8 mouse cellular contexts compared by ENCODE assay signal in the genomic region with DNA sequence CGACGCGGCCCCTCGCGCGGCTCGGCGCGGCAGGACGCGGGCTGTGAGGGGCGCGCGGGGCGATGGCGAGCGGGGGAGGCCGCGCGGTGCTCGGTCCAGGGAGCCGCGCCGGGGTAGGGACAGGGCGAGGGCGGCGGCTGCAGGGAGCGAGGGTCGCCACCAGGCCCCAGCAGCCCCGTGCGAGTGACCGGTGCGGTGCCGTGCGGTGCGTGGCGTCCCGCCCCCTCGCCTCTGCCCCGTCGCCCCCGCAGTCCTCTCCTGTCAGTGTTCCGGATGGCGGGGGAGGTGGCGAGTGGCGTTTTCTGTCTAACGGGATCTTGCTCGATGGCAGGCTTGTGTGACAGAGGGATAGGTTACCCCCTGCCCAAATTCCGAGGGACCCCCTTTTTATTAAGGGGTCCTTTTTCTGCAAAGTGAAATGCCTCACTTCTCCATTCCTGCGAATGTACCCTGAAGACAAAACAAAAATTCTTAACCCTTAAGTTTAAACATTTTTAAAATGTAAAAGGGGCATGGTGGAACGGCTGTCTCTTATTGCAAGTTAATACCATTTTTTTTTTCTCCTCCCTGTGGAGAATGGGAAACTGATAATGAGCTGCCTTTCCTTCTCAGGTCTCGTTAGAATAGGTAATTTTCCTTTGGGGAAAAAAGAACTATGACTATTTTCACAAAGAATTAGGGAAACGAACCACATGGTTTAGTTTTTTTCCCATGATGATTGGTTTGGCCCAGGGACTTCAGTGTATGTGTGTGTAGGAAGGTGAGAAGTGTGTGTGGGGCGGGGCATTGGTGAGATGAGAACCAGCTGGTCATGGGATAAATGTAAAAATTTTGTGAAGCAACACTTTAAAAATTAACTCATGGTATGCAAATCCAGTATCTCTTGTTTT. TPM values are rescaled to one million over a fixed set of nuclear protein-coding genes. Genes with fewer than 3 reads are reported as not detected.
DNase-seq lines count a peak whose midpoint lies in the region; ATAC-seq and TF ChIP-seq lines count a peak whose summit lies in the region.

No protein-coding gene starts in this region.

- peak overlapping the region; percentile 81 for H3K9ac ChIP-seq in liver, adult 2 months (ENCODE audit: low read depth, low read length)
- peak overlapping the region; percentile 95 for H3K9ac ChIP-seq in midbrain, postnatal 0 days (replicated peaks; ENCODE audit: low read length, poor library complexity, severe bottlenecking)

- H3K79me2 ChIP-seq in liver, adult 2 months (ENCODE audit: control insufficient read depth, insufficient read depth, low read length) = peaks cover 2% of the 10 kb centered on the region; the same call in 1 of the 2 replicates

- peak; percentile 86 for ATAC-seq in midbrain, postnatal 0 days (ENCODE audit: low FRiP score)

- no peaks in the 10 kb centered on the region for H3K9me3 ChIP-seq in midbrain, postnatal 0 days (ENCODE audit: low read length)

- no peaks in the 10 kb centered on the region for H3K36me3 ChIP-seq in kidney, adult 2 months (ENCODE audit: control insufficient read depth, insufficient read depth, low read length)
- H3K36me3 ChIP-seq in liver, adult 2 months (ENCODE audit: control insufficient read depth, insufficient read depth, low read length) = no peaks in the 10 kb centered on the region
- no peaks in the 10 kb centered on the region for H3K36me3 ChIP-seq in midbrain, postnatal 0 days (ENCODE audit: insufficient read depth, low read length)

- TF ChIP-seq CTCF in kidney, adult 2 months (conservative IDR thresholded peaks at IDR 0.05; ENCODE audit: insufficient read depth, insufficient read length, low read depth, low read length) = no peak
- no peak for TF ChIP-seq CTCF in liver, adult 2 months (IDR thresholded peaks at IDR 0.05; ENCODE audit: low read depth, low read length)
- no peak for TF ChIP-seq CTCF in midbrain, postnatal 0 days (IDR thresholded peaks at IDR 0.05)

- H3K27me3 ChIP-seq in kidney, adult 2 months (replicated peaks; ENCODE audit: control insufficient read depth, insufficient read depth, low read length) = no peaks in the 10 kb centered on the region
- no peaks in the 10 kb centered on the region for H3K27me3 ChIP-seq in liver, adult 2 months (ENCODE audit: control insufficient read depth, insufficient read depth, low read length)
- no peaks in the 10 kb centered on the region for H3K27me3 ChIP-seq in midbrain, postnatal 0 days (ENCODE audit: insufficient read depth, low read length)

- DNase-seq in A20 (ENCODE audit: low read depth, low spot score) = peak; percentile 69
- peak; percentile 20 for DNase-seq in MN1 (ENCODE audit: low spot score)
- DNase-seq in cerebellum, postnatal 14 days = peak; percentile 74 to 78
- peak; percentile 19 to 35 for DNase-seq in frontal cortex, postnatal 14 days (ENCODE audit: low spot score in 2 of 2)
- peak; percentile 30 for DNase-seq in kidney, adult 2 months
- DNase-seq in liver, adult 2 months (ENCODE audit: extremely low read depth, low read depth, low spot score) = no peak
- DNase-seq in midbrain, postnatal 0 days (ENCODE audit: low spot score) = peak; percentile 52
- peak; percentile 33 to 36 for DNase-seq in thymus, postnatal 10 days (ENCODE audit: low spot score in 2 of 2)

- H3K4me1 ChIP-seq in kidney, adult 2 months (ENCODE audit: control insufficient read depth, insufficient read depth, low read length) = no peaks in the 10 kb centered on the region
- H3K4me1 ChIP-seq in liver, adult 2 months (ENCODE audit: control insufficient read depth, insufficient read depth, low read length) = 0 out of 2 replicates have a peak, but pooled peaks cover 3% of the 10 kb centered on the region
- H3K4me1 ChIP-seq in midbrain, postnatal 0 days (ENCODE audit: insufficient read depth, low read length) = peaks cover 10% of the 10 kb centered on the region; the same call in 1 of the 2 replicates

- H3K4me3 ChIP-seq in kidney, adult 2 months (ENCODE audit: insufficient read depth, low read depth, low read length) = peak overlapping the region; percentile 86
- peak overlapping the region; percentile 85 for H3K4me3 ChIP-seq in liver, adult 2 months (ENCODE audit: insufficient read depth, low read depth, low read length)
- H3K4me3 ChIP-seq in midbrain, postnatal 0 days (ENCODE audit: low read depth, low read length) = peak overlapping the region; percentile 93

- H3K4me2 ChIP-seq in midbrain, postnatal 0 days (ENCODE audit: low read depth, low read length, poor library complexity, severe bottlenecking) = peak overlapping the region; percentile 72

- under 1% methylated on average over 51 of the region's 54 CpGs for whole genome bisulfite sequencing in kidney, adult 2 months
- WGBS in liver, adult 2 months = 1% methylated on average over 54 of the region's 54 CpGs
- 2% methylated on average over 46 of the region's 54 CpGs for WGBS in midbrain, postnatal 0 days

- peak overlapping the region; percentile 62 for H3K27ac ChIP-seq in kidney, adult 2 months (ENCODE audit: insufficient read depth, low read depth, low read length)
- no peak overlapping the region for H3K27ac ChIP-seq in liver, adult 2 months (replicated peaks; ENCODE audit: insufficient read depth, low read depth, low read length)
- peak overlapping the region; percentile 98 for H3K27ac ChIP-seq in midbrain, postnatal 0 days (ENCODE audit: low read depth, low read length)

- TF ChIP-seq POLR2A in kidney, adult 2 months (IDR thresholded peaks at IDR 0.05; ENCODE audit: low read depth, low read length) = no peak
- TF ChIP-seq POLR2A in liver, adult 2 months (IDR thresholded peaks at IDR 0.05; ENCODE audit: extremely low read depth, insufficient read depth, low read length) = no peak

RNA-seq across cellular contexts. Expression of a gene that starts 0.8 kb away (rescaled TPM):
- 6.9 TPM in 2 replicates for polyA plus RNA-seq in kidney, adult 2 months (2012; rRNA removed)
- total RNA-seq in liver, adult 2 months (2014; rRNA removed) = 2.2 and 3.7 TPM in 2 replicates
- polyA plus RNA-seq in liver, adult 2 months (2012; rRNA removed) = 0.41 and 0.62 TPM in 2 replicates
- total RNA-seq in midbrain, postnatal 0 days (2014; rRNA removed) = 269 and 303 TPM in 2 replicates
- polyA plus RNA-seq in midbrain, postnatal 0 days (2015; fragmentation: Nextera tagmentation; extraction: Ambion mirVana) = 88.0 and 98.2 TPM in 2 replicates

Comparison
In these comparisons a context has a peak if more than half of its experiments do, and no peak if none do; other contexts are left out.
1. RNA of a gene that starts 0.8 kb away (polyA plus RNA-seq): 88.0 to 98.2 TPM in midbrain, postnatal 0 days; 6.9 TPM in kidney, adult 2 months and 0.41 to 0.62 TPM in liver, adult 2 months; every median in the first group is over 10 times any median in the second.
2. Peak in every context shown above with its lines, with median percentiles within 50 percentile points of each other: H3K4me3 ChIP-seq.